Mouse (Mus musculus) limb, embryonic 12.5 days (tissue): Measurements from ENCODE around the gene Tmem212. TPM values are rescaled to one million over a fixed set of nuclear protein-coding genes. Genes with fewer than 3 reads are reported as not detected.

Experiments
- ATAC-seq: fragments of 200-750 bp; cut with Nextera tagmentation; 2 replicates; pipeline ENCODE4 v1.8.0; 2017; ENCODE audit warnings: low read depth, moderate TSS enrichment; ENCODE audit not compliant: insufficient number of reproducible peaks, insufficient read depth, low FRiP score, low TSS enrichment
- H3K27ac ChIP-seq: fragments of 300-500 bp; sonication (generic); 2 replicates; pipeline ENCODE4 v1.5.1; 2016; ENCODE audit warnings: mild to moderate bottlenecking, moderate library complexity
- H3K27me3 ChIP-seq: fragments of 300-500 bp; sonication (generic); 2 replicates; pipeline ENCODE4 v1.6.1; 2016; ENCODE audit warnings: mild to moderate bottlenecking, moderate library complexity
- H3K36me3 ChIP-seq: fragments of 300-500 bp; sonication (generic); 2 replicates; pipeline ENCODE4 v1.6.1; 2016; ENCODE audit warnings: mild to moderate bottlenecking, moderate library complexity
- H3K4me1 ChIP-seq: fragments of 300-500 bp; sonication (generic); replicated peaks from 2 replicates; pipeline ENCODE4 v1.6.1; 2016
- H3K4me2 ChIP-seq: fragments of 300-500 bp; sonication (generic); 2 replicates; pipeline ENCODE4 v1.6.1; 2016; ENCODE audit warnings: mild to moderate bottlenecking, moderate library complexity
- H3K4me3 ChIP-seq: fragments of 300-500 bp; sonication (generic); replicated peaks from 2 replicates; pipeline ENCODE4 v1.5.1; 2016; ENCODE audit warnings: mild to moderate bottlenecking
- H3K9ac ChIP-seq: fragments of 300-500 bp; sonication (generic); replicated peaks from 2 replicates; pipeline ENCODE4 v1.6.1; 2016; ENCODE audit warnings: mild to moderate bottlenecking, moderate library complexity
- H3K9me3 ChIP-seq: fragments of 300-500 bp; sonication (generic); 2 replicates; pipeline ENCODE4 v1.6.1; 2016; ENCODE audit warnings: mild to moderate bottlenecking, moderate library complexity
- WGBS: fragments of 180-500 bp; shearing (Covaris S2); methylation state at CpG from one replicate; pipeline ENCODE4 v1.1.7; 2016; 5-methylcytosine and 5-hydroxymethylcytosine counted together
- polyA plus RNA-seq: library from polyadenylated mRNA; unstranded; fragments of >200 nt; fragmentation: Nextera tagmentation; extraction: Ambion mirVana; gene quantifications from 2 replicates; pipeline ENCODE4 v1.2.1, GENCODE M21; 2016

The Tmem212 gene
- polyA plus RNA-seq, 1 experiment from 2014 or later, result not detected

DNA sequence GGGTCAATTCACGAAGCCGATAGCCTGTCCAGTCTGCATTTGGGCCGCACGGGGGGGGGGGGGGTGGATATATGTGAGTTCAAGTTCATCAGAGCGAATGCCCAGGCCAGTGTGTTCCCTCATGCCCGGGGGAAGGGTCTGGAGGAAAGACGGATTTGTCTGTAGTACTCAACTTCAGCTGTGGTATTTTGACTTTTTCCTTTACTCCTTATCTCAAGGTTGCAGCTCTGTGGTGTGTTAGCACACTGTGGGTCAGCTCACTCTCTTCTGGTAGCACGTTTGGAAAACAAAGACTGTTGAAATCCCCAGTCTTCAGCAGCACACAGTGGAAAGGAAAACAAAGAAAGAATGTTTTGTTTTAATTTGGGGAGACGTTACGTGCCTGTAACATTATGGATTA lies 2.0 kb upstream of the Tmem212 start:
- 77% methylated on average over 10 of the region's 10 CpGs for WGBS
- Histone ChIP-seq H3K36me3 (no peaks in the 10 kb centered on the region), H3K27me3 (no peaks in the 10 kb centered on the region), H3K4me2 (no peak overlapping the region), H3K9me3 (peaks cover 3% of the 10 kb centered on the region; the same call in 1 of the 2 replicates), H3K9ac (no peak overlapping the region), H3K27ac (no peak overlapping the region), H3K4me1 (no peaks in the 10 kb centered on the region), H3K4me3 (no peak overlapping the region)
- ATAC-seq, result no peak

DNA sequence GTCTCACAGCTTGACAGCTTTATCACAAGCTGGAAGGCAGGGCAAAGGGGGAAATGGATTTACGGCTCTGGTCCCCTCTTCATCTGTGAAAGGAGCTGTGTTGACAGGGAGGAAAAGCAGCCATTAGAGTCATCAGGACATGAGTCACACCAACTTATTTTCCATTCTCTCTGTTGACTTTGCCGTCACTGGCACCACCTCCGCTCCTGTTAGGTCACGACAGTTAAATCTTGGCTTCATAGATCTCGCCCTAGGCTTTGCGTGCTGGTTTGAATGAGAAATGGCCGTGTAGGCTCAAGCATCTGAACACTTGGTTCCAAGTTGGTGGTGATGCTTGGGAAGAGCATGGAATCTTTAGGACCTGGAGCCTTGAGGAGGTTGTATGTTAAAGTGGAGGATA lies 9.6 kb downstream of the Tmem212 start:
- WGBS, result 59% methylated on average over 7 of the region's 7 CpGs
- Histone ChIP-seq H3K4me3 (no peak overlapping the region), H3K9ac (no peak overlapping the region), H3K9me3 (no peaks in the 10 kb centered on the region), H3K4me1 (no peaks in the 10 kb centered on the region; the same call in 1 of the 2 replicates), H3K27ac (no peak overlapping the region), H3K36me3 (no peaks in the 10 kb centered on the region), H3K4me2 (no peak overlapping the region), H3K27me3 (no peaks in the 10 kb centered on the region)
- no peak for ATAC-seq

DNA sequence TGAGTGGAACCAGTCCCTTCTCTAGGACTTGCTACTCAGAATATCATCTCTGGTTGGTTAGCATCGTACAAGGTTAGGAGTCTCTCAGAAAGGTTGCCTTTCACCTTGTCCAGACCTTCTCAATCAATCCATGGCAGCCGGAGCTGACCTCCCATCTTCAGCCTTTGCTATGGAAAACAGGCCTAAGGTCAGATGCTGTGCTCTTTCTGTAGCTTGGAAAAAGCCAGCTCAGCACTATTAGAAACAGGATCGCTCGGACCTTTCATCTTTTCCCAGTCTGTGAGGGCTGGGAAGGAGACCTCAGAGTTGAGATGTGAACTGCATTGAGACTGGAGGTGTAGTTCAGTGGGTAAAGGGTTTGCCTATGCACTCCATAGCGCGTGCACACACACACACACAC lies 10.6 kb downstream of the Tmem212 start:
- Histone ChIP-seq H3K9me3 (no peaks in the 10 kb centered on the region), H3K4me2 (no peak overlapping the region), H3K4me1 (no peaks in the 10 kb centered on the region; the same call in 1 of the 2 replicates), H3K36me3 (no peaks in the 10 kb centered on the region), H3K9ac (no peak overlapping the region), H3K4me3 (no peak overlapping the region), H3K27me3 (no peaks in the 10 kb centered on the region), H3K27ac (no peak overlapping the region)
- 79% methylated on average over 6 of the region's 6 CpGs for WGBS
- no peak for ATAC-seq

DNA sequence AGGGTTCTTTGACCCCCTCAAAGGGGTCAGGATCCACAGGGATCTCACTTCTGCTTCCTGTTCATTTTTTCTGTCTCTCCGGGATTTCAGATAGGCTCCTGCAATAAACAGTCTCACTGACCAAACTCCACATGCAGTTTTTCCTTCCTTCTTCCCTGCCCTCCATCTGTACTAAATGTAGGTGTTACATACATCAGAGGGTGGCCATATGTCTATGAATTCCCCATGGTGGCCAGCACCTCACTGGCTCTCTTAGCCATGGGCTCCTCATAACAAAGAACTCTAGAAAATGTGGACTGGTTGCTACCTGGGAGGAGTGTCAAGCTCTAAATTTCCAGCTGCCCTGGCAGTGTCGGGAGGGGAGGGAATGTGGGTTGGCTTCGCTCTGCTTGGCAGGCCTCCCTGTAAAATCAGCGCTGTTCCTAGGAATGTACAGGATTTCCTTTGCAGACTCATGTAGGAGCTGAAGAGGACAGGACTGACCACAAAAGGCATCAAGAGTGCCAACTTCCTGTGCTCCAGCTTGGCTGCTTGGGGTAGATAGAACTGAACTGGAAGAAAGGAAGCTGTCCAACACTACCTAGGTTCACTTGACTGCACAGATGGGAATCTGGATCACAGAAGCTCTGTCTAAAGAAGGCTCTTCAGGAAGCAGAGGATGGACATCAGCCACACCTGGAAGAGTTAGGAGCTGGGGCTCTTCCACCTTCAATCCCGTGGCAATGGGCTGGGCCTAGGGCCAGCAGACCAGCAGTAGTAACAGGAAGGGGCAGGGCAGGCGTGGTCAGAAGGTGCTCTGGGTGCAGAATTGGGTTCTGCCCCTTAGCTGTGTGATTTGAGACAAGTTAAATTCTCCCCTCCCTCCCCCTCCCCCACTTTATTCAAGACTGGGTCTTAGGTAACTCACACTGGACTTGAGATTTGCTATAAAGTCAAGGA lies 14.0 kb downstream of the Tmem212 start:
- H3K27me3 ChIP-seq, result no peaks in the 10 kb centered on the region
- H3K4me1 ChIP-seq, result no peaks in the 10 kb centered on the region; the same call in 1 of the 2 replicates
- WGBS, result 73% methylated on average over 6 of the region's 6 CpGs
- H3K36me3 ChIP-seq, result no peaks in the 10 kb centered on the region
- no peaks in the 10 kb centered on the region for H3K9me3 ChIP-seq
- H3K4me2 ChIP-seq, result no peak overlapping the region
- ATAC-seq, result no peak
- no peak overlapping the region for H3K27ac ChIP-seq
- no peak overlapping the region for H3K9ac ChIP-seq
- no peak overlapping the region for H3K4me3 ChIP-seq

DNA sequence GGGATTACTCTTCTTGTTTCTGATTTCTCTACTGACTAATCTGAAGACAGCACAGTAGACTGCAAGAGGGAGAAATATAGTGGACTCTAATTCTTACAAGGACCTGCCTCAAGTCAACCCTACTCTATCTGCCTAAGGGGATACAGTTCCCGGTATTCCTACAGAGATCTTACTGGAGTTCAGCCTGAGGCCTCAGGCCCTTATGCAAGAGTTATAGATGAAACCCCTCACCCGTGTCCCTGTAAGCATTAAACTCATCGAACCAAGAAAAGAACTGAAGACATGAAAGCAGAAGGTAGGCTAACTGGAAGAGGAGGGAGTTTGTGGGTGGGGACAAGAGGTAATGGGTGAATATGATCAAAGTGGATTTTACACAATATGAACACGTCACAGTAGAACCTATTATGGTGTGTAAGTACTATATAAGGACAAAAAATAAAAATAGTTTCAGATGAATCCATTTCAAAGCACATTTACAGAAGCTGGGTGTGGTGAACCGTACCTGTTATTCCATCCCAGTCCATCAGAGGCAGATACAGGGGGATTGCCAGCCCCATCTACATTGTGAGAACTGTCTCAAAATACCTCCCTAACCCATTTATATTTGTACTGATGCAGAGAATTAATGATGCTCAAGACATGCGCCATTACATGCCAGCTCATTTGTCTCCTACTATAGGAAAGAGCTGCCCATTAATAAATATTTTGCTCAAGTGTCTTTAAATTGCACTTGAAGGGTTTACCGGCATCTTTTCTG lies 17.1 kb downstream of the Tmem212 start:
- Histone ChIP-seq H3K4me3 (no peak overlapping the region), H3K27ac (no peak overlapping the region), H3K4me2 (no peak overlapping the region), H3K36me3 (no peaks in the 10 kb centered on the region), H3K27me3 (no peaks in the 10 kb centered on the region), H3K9me3 (no peaks in the 10 kb centered on the region), H3K9ac (no peak overlapping the region), H3K4me1 (no peaks in the 10 kb centered on the region; the same call in 1 of the 2 replicates)
- ATAC-seq, result no peak
- 89% methylated on average over 7 of the region's 7 CpGs for WGBS

DNA sequence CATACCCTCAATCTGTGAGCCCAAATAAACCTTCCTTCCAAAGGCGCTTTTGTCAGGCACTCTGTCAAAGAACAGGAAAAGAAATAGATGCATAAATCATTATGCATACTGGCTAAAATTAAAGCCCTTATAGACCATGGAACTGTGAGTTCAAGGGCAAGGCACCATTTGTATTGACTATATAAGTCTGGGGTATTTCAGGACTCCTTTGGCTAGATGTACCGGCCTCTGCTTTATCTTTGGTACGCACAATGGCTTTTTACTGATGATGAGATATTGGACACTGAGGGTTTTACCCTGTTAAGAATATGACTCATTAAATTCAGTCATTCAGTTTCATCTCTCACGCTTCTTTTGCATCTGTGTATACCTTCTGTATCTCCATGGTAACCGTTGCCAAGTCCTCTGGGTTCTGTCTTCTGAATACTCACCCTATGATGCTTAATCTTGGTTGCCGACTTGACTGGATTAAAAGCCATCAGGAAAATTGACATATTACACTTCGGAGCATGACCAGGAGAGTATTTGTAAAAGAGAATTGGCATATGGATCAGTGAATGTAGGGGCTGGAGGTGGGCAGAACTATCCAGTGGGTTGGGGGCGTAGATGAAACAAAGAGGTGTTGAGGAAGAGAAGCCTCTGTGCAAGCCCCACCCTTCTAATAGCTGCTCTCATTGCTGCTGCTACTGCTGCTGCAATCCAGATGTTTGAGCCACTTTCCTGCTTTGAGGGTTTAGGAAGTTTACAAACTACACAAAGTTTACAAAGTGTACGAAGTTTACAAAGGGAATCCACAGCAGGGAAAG lies 22.7 kb downstream of the Tmem212 start:
- no peak for ATAC-seq
- Histone ChIP-seq H3K27ac (no peak overlapping the region), H3K4me3 (no peak overlapping the region), H3K9ac (0 out of 2 replicates have a peak overlapping the region, but pooled peaks have one; percentile 34), H3K36me3 (no peaks in the 10 kb centered on the region), H3K4me1 (no peaks in the 10 kb centered on the region), H3K27me3 (no peaks in the 10 kb centered on the region), H3K4me2 (no peak overlapping the region), H3K9me3 (no peaks in the 10 kb centered on the region)
- WGBS, result 83% methylated on average over 9 of the region's 9 CpGs

DNA sequence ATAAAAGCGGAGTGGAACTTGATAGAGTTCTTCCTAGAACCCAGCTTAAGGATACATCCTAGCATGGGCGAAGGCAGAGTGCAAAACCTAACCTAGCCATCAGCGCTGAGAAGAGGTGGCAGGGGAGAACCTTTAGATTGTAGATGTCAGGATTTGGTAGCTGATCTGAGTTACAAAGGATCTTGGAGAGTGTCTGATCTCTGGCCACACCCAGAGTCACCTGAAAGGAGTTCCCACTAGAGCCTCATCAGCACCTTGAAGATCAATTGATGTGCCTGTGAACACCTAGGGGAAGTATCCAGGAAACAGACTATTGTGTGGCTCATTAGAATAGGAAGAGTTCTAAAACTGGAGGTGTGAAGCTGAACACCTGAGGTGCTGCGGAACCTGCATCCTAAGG lies 23.7 kb downstream of the Tmem212 start:
- ATAC-seq, result no peak
- 82% methylated on average over 4 of the region's 4 CpGs for WGBS
- H3K9ac ChIP-seq, result no peak overlapping the region
- no peak overlapping the region for H3K4me3 ChIP-seq
- H3K4me1 ChIP-seq, result no peaks in the 10 kb centered on the region
- no peak overlapping the region for H3K27ac ChIP-seq
- H3K4me2 ChIP-seq, result no peak overlapping the region
- no peaks in the 10 kb centered on the region for H3K9me3 ChIP-seq
- no peaks in the 10 kb centered on the region for H3K36me3 ChIP-seq
- no peaks in the 10 kb centered on the region for H3K27me3 ChIP-seq

DNA sequence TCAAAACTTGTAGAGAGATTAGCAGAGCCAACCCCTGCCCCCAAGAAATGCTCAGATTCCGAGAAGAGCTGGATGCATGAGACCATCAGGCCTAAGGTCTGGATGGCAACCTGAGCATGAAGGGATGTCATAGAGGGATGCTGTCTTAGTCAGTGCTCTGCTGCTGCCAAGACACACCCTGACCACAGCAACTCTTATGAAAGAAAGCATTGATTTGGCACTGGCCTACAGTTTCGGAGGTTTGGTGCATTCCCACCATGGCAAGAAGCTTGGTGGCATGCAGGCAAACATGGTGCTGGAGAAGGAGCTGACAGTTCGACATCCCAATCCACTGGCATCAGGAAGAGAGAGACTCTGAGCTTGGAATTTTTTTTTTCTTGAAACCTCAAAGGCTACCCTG lies 24.3 kb downstream of the Tmem212 start:
- no peak for ATAC-seq
- Histone ChIP-seq H3K9ac (no peak overlapping the region), H3K4me3 (no peak overlapping the region), H3K4me1 (no peaks in the 10 kb centered on the region), H3K4me2 (no peak overlapping the region), H3K27ac (no peak overlapping the region), H3K36me3 (no peaks in the 10 kb centered on the region), H3K9me3 (no peaks in the 10 kb centered on the region), H3K27me3 (no peaks in the 10 kb centered on the region)
- 91% methylated on average over 3 of the region's 3 CpGs for WGBS

DNA sequence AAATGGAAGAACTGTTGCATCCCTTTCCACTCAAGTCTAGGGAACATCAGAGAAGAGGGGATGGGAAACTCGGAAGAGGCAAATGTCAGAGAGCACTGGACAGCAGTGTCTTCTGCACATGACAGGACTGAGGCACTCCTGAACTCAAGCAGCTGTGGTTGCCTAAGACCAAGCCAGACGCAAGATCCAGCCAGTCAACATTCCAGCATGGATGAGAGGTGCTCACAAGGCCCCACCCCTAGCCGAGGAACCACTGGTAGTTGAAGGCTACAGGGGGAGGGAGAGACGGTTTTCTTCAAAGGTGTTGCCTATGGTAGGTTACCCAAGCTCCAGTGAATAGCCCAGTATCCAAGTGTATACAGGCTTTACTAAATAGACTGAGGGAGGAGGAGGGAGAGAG lies 24.8 kb downstream of the Tmem212 start:
- no peak overlapping the region for H3K4me2 ChIP-seq
- ATAC-seq, result no peak
- no peaks in the 10 kb centered on the region for H3K9me3 ChIP-seq
- H3K27ac ChIP-seq, result no peak overlapping the region
- H3K9ac ChIP-seq, result no peak overlapping the region
- no peak overlapping the region for H3K4me3 ChIP-seq
- no peaks in the 10 kb centered on the region for H3K36me3 ChIP-seq
- WGBS, result 72% methylated on average over 4 of the region's 4 CpGs
- H3K27me3 ChIP-seq, result no peaks in the 10 kb centered on the region
- H3K4me1 ChIP-seq, result no peaks in the 10 kb centered on the region

DNA sequence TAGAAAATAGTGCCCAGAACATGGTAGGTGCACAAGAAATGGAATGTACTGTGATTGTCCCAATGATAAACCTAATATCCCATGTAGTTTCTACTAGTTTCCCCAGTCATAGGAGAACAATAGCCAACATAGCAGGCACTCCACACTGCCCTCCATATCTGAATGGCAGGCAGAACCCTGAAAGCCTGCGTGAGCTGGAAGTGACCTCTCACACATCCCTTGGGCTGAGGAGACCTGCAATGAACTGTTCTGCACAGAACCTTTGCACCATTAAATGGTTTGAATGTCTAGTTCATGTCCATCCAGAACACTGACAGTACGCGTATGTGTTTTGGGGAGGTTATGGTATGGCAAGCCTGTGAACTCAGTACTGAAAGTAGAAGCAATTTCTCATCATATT lies 27.5 kb downstream of the Tmem212 start:
- Histone ChIP-seq H3K9me3 (no peaks in the 10 kb centered on the region), H3K36me3 (no peaks in the 10 kb centered on the region), H3K27me3 (no peaks in the 10 kb centered on the region), H3K27ac (no peak overlapping the region), H3K4me1 (peaks cover 9% of the 10 kb centered on the region), H3K4me3 (no peak overlapping the region), H3K9ac (no peak overlapping the region), H3K4me2 (no peak overlapping the region)
- WGBS, result 94% methylated on average over 3 of the region's 3 CpGs
- ATAC-seq, result no peak

DNA sequence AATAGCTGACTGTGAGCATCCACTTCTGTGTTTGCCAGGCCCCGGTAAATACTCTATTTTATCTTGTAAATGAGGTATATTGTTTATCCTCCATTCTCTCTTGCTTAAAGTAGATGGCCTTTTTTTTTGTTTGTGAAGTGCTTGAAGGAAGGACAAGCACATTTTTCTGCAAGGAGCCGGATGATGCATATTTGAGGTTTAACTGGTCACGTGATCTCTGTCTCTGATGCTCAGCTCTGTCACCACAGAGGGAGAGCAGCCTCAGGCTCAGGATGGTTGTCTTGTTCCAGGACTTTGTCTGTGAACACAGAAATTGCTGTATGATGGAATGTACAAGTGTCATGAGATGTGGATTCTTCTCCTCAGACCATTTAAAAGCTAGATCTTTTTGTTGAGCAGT lies 28.4 kb downstream of the Tmem212 start:
- no peak for ATAC-seq
- Histone ChIP-seq H3K4me1 (peaks cover 14% of the 10 kb centered on the region), H3K4me3 (no peak overlapping the region), H3K4me2 (no peak overlapping the region), H3K27ac (no peak overlapping the region), H3K27me3 (no peaks in the 10 kb centered on the region), H3K36me3 (no peaks in the 10 kb centered on the region), H3K9ac (no peak overlapping the region), H3K9me3 (no peaks in the 10 kb centered on the region)
- WGBS, result 85% methylated on average over 3 of the region's 3 CpGs
